Mouse (Mus musculus): ENCODE data around the gene Lrrc56. TPM values are rescaled to one million over a fixed set of nuclear protein-coding genes. Genes with fewer than 3 reads are reported as not detected.

Lrrc56 gene
- total and polyA plus RNA-seq, 3 experiments = 0.46 to 1.4 (median 0.93) TPM

GRCm38 (mm10) chr7:141173323-141173850 lies 20.6 kb upstream of the Lrrc56 start:
- no peak for DNase-seq (ENCODE audit: extremely low read depth)
- H3K9ac ChIP-seq (ENCODE audit: insufficient read depth, low read depth) = peak overlapping the region; percentile 95
- dilution Hi-C loops (cut with MboI; ENCODE audit: extremely low pct_ligation_motif_present, extremely low pct_unique_long_range_greater_than_20kb, low sequenced_read_pairs) = no loop called here
- no peaks in the 10 kb centered on the region for H3K27me3 ChIP-seq (replicated peaks)
- in situ Hi-C loops (cut with MboI; ENCODE audit: low pct_ligation_motif_present, low pct_unique_long_range_greater_than_20kb, low sequenced_read_pairs) = loop anchor here (10.0 kb wide), 1 partner anchor 329 kb away; the partner anchor contains the start of genes Odf3 and Scgb1c1
- H3K36me3 ChIP-seq (replicated peaks in 1 of 2; ENCODE audit: control insufficient read depth in 1 of 2, insufficient read depth in 1 of 2, low read length in 1 of 2) = no peaks in the 10 kb centered on the region
- no peak overlapping the region for H3K27ac ChIP-seq (ENCODE audit: insufficient read depth, low read depth)
- no peaks in the 10 kb centered on the region for H3K9me3 ChIP-seq (replicated peaks; ENCODE audit: low read length)
- H3K4me1 ChIP-seq (ENCODE audit: control insufficient read depth in 1 of 2, insufficient read depth in 2 of 2) = peaks cover 11 to 36% of the 10 kb centered on the region in 2 experiments
- peak overlapping the region; percentile 60 to 93 (median 72) for H3K4me3 ChIP-seq (replicated peaks in 1 of 3; ENCODE audit: low read depth in 2 of 3, low read length in 2 of 3, poor library complexity in 1 of 3)
- peaks cover 4% of the 10 kb centered on the region for H3K79me2 ChIP-seq (replicated peaks; ENCODE audit: control insufficient read depth, extremely low read depth, insufficient read depth, poor library complexity, severe bottlenecking)
- no peak for TF ChIP-seq TCF12 (IDR thresholded peaks at IDR 0.05; ENCODE audit: low read depth, low read length)
- TF ChIP-seq ELF1 (IDR thresholded peaks at IDR 0.05; ENCODE audit: low read depth, low read length) = no peak
- no peak for TF ChIP-seq NRF1 (IDR thresholded peaks at IDR 0.05; ENCODE audit: low read depth, low read length)
- no peak for TF ChIP-seq KAT2A (IDR thresholded peaks at IDR 0.05; ENCODE audit: insufficient replicate concordance, low read length)
- no peak for TF ChIP-seq JUND (conservative IDR thresholded peaks at IDR 0.05; ENCODE audit: low read depth, low read length)
- TF ChIP-seq MYC (IDR thresholded peaks at IDR 0.05; ENCODE audit: low read depth, low read length) = no peak
- TF ChIP-seq ZC3H11A (IDR thresholded peaks at IDR 0.05; ENCODE audit: low read depth, low read length) = no peak
- no peak for TF ChIP-seq MAFK (IDR thresholded peaks at IDR 0.05; ENCODE audit: insufficient replicate concordance, low read length)
- no peak for TF ChIP-seq IRF4 (IDR thresholded peaks at IDR 0.05; ENCODE audit: low read depth, low read length)
- peak overlapping the region; percentile 76 for H3K4me2 ChIP-seq (ENCODE audit: insufficient read depth, low read depth, poor library complexity, severe bottlenecking)

DNA sequence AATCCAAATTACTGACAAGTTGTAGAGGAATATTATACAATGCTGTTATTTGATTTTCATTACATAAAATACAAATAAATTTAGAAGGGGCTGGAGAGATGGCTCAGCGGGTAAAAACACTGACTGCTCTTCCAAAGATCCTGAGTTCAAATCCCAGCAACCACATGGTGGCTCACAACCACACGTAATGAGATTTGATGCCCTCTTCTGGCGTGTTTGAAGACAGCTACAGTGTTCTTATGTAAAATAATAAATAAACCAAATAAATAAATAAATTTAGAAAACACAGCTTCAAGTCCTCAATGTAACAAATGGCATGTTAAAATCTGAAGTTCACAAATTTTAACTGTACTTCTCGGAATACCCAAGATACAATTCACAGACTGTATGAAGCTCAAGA lies 18.9 kb upstream of the Lrrc56 start:
- no peak overlapping the region for H3K9ac ChIP-seq (ENCODE audit: insufficient read depth, low read depth)
- no peak for DNase-seq (ENCODE audit: extremely low read depth)
- in situ Hi-C loops (cut with MboI; ENCODE audit: low pct_ligation_motif_present, low pct_unique_long_range_greater_than_20kb, low sequenced_read_pairs) = loop anchor here (10.0 kb wide), 1 partner anchor 330 kb away; the partner anchor contains the start of genes Odf3 and Scgb1c1

DNA sequence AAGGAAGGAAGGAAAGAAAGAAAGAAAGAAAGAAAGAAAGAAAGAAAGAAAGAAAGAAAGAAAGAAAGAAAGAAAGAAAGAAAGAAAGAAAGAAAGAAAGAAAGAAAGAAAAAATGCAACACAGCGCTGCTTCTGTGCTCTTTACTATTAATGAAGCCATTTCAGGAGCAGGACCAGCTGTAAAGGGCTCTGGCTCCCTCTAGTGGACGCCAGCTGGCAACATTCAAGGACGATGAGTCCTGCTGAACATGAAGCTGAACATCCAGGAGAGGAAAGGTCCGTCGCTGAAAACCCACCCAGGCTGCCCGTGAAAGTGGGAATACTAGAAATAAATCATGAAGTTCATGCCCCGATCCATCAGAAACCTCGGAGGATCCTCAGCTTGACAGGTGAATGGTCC lies 17.8 kb upstream of the Lrrc56 start:
- peaks cover 9 to 13% of the 10 kb centered on the region in 2 experiments for H3K4me1 ChIP-seq (ENCODE audit: control insufficient read depth in 1 of 2, insufficient read depth in 2 of 2)
- dilution Hi-C loops (cut with MboI; ENCODE audit: extremely low pct_ligation_motif_present, extremely low pct_unique_long_range_greater_than_20kb, low sequenced_read_pairs) (no loop called here), in situ Hi-C loops (cut with MboI; ENCODE audit: low pct_ligation_motif_present, low pct_unique_long_range_greater_than_20kb, low sequenced_read_pairs) (loop anchor here (10.0 kb wide), 1 partner anchor 331 kb away; the partner anchor contains the start of genes Odf3 and Scgb1c1)
- H3K9me3 ChIP-seq (replicated peaks; ENCODE audit: low read length) = no peaks in the 10 kb centered on the region
- no peak overlapping the region for H3K4me3 ChIP-seq (replicated peaks in 1 of 3; ENCODE audit: low read depth in 2 of 3, low read length in 2 of 3, poor library complexity in 1 of 3)
- TF ChIP-seq POLR2A (IDR thresholded peaks at IDR 0.05; ENCODE audit: low read depth, low read length) (no peak), CTCF (conservative IDR thresholded peaks at IDR 0.05 in 1 of 2, IDR thresholded peaks at IDR 0.05 in 1 of 2; ENCODE audit: low read depth in 2 of 2, low read length in 2 of 2) (peak; percentile 75 to 96), ZMIZ1 (IDR thresholded peaks at IDR 0.05; ENCODE audit: low read depth, low read length) (no peak), SMC3 (IDR thresholded peaks at IDR 0.05; ENCODE audit: low read depth, low read length) (peak; percentile 96), IRF4 (IDR thresholded peaks at IDR 0.05; ENCODE audit: low read depth, low read length) (peak; percentile 44; the same call in 1 of the 2 replicates), SIN3A (IDR thresholded peaks at IDR 0.05; ENCODE audit: low read length) (0 out of 2 replicates have a peak, but pooled peaks have one; percentile 39), HCFC1 (IDR thresholded peaks at IDR 0.05; ENCODE audit: low read depth, low read length) (peak; percentile 22; the same call in 1 of the 2 replicates), RAD21 (IDR thresholded peaks at IDR 0.05; ENCODE audit: low read depth, low read length) (peak; percentile 93), MAX (IDR thresholded peaks at IDR 0.05; ENCODE audit: low read length) (no peak), ZC3H11A (IDR thresholded peaks at IDR 0.05; ENCODE audit: low read depth, low read length) (peak; percentile 90), MEF2A (IDR thresholded peaks at IDR 0.05; ENCODE audit: borderline replicate concordance, low read depth, low read length) (peak; percentile 51; the same call in 1 of the 2 replicates), MYC (IDR thresholded peaks at IDR 0.05; ENCODE audit: low read depth, low read length) (peak; percentile 59; the same call in 1 of the 2 replicates)
- H3K9ac ChIP-seq (ENCODE audit: insufficient read depth, low read depth) = peak overlapping the region; percentile 16; the same call in 1 of the 2 replicates
- no peaks in the 10 kb centered on the region for H3K27me3 ChIP-seq (replicated peaks)
- H3K27ac ChIP-seq (ENCODE audit: insufficient read depth, low read depth) = no peak overlapping the region
- H3K4me2 ChIP-seq (ENCODE audit: insufficient read depth, low read depth, poor library complexity, severe bottlenecking) = peak overlapping the region; percentile 34
- H3K36me3 ChIP-seq (replicated peaks in 1 of 2; ENCODE audit: control insufficient read depth in 1 of 2, insufficient read depth in 1 of 2, low read length in 1 of 2) = no peaks in the 10 kb centered on the region
- H3K79me2 ChIP-seq (replicated peaks; ENCODE audit: control insufficient read depth, extremely low read depth, insufficient read depth, poor library complexity, severe bottlenecking) = peaks cover 3% of the 10 kb centered on the region; the same call in 1 of the 2 replicates
- peak; percentile 92 for DNase-seq (ENCODE audit: extremely low read depth)

More for the DNA sequence above, 18.9 kb upstream of the Lrrc56 start:
- Histone ChIP-seq H3K4me1 (ENCODE audit: control insufficient read depth in 1 of 2, insufficient read depth in 2 of 2) (peaks cover 11 to 22% of the 10 kb centered on the region in 2 experiments), H3K36me3 (replicated peaks in 1 of 2; ENCODE audit: control insufficient read depth in 1 of 2, insufficient read depth in 1 of 2, low read length in 1 of 2) (no peaks in the 10 kb centered on the region), H3K27ac (ENCODE audit: insufficient read depth, low read depth) (no peak overlapping the region), H3K27me3 (replicated peaks) (no peaks in the 10 kb centered on the region), H3K4me3 (replicated peaks in 1 of 3; ENCODE audit: low read depth in 2 of 3, low read length in 2 of 3, poor library complexity in 1 of 3) (no peak overlapping the region), H3K9me3 (replicated peaks; ENCODE audit: low read length) (no peaks in the 10 kb centered on the region), H3K79me2 (replicated peaks; ENCODE audit: control insufficient read depth, extremely low read depth, insufficient read depth, poor library complexity, severe bottlenecking) (peaks cover 3% of the 10 kb centered on the region; the same call in 1 of the 2 replicates), H3K4me2 (ENCODE audit: insufficient read depth, low read depth, poor library complexity, severe bottlenecking) (no peak overlapping the region)
- no peak for TF ChIP-seq USF1 (IDR thresholded peaks at IDR 0.05; ENCODE audit: low read depth, low read length)
- TF ChIP-seq CTCF (conservative IDR thresholded peaks at IDR 0.05 in 1 of 2, IDR thresholded peaks at IDR 0.05 in 1 of 2; ENCODE audit: low read depth in 2 of 2, low read length in 2 of 2) = peak in 1 of 2 experiments; percentile 48; a peak in 2 of 4 replicates
- TF ChIP-seq SMC3 (IDR thresholded peaks at IDR 0.05; ENCODE audit: low read depth, low read length) = peak; percentile 25; the same call in 1 of the 2 replicates
- no peak for TF ChIP-seq CHD2 (IDR thresholded peaks at IDR 0.05; ENCODE audit: low read length)
- no peak for TF ChIP-seq JUN (IDR thresholded peaks at IDR 0.05; ENCODE audit: insufficient read depth, low read depth, low read length)
- dilution Hi-C loops (cut with MboI; ENCODE audit: extremely low pct_ligation_motif_present, extremely low pct_unique_long_range_greater_than_20kb, low sequenced_read_pairs) = no loop called here

Measured in CH12.LX (cell line).